Mouse (Mus musculus) gastrocnemius, postnatal 36 days (tissue): Measurements from ENCODE around the gene Gpr142. TPM values are rescaled to one million over a fixed set of nuclear protein-coding genes. Genes with fewer than 3 reads are reported as not detected.

ENCODE experiments used
- DNase-seq, 2 experiments: peaks; one replicate each; pipeline ENCODE4 v3.0.0; 2022
- intact Hi-C: fragments of 180-260 bp; cut with DNase I; formaldehyde crosslinking; loops from one replicate; pipeline ENCODE4 v1.15.1; 2025
- long read RNA-seq, 2 experiments: library from polyadenylated mRNA; stranded (forward); transcript quantifications; one replicate each; pipeline ENCODE4 v2.0.0; 2021
- total RNA-seq, 2 experiments: library from RNA; stranded (reverse); gene quantifications; 2 replicates each; pipeline ENCODE4 v1.2.3; 2021

Gpr142 gene
- total RNA-seq: not detected
- long read RNA-seq, experiment 1: 0 reads
- long read RNA-seq, experiment 2: 0 reads

DNA sequence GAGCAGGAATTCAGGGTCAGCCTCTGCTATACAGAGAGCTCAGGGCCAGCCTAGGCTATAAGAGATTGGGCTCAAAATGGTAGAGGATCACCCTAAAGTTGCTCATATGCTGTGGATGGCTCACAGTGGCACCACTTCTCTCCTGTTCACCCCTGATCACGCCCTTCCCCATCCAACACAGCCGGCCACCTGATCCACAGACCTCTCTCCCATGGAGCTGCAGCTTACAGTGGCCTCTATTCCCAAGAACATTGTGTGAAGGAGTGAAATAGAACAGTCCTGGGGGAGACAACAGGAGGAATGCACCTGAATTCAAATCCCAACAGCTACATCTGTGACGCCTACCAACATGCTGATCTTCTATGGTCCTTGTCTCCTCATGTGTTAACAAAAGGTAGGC, at the start of gene Gpr142:
Gene Gpr142, plus strand, starts transcription at position 301 of the 400 bp plus-strand sequence.
- DNase-seq: no peak
- intact Hi-C loops: no loop called here

GRCm38 (mm10) chr11:114764820-114765818, 33.6 kb upstream of the Gpr142 start, which contains the start of gene Kif19a:
Gene Kif19a, plus strand, starts transcription at chr11:114765388.
- intact Hi-C loops: no loop called here
- peak; percentile 31 to 39 for DNase-seq

- intact Hi-C loops: no loop called here
- DNase-seq: no peak
Observed at GRCm38 (mm10) chr11:114769911-114770310, 28.8 kb upstream of the Gpr142 start.

DNA sequence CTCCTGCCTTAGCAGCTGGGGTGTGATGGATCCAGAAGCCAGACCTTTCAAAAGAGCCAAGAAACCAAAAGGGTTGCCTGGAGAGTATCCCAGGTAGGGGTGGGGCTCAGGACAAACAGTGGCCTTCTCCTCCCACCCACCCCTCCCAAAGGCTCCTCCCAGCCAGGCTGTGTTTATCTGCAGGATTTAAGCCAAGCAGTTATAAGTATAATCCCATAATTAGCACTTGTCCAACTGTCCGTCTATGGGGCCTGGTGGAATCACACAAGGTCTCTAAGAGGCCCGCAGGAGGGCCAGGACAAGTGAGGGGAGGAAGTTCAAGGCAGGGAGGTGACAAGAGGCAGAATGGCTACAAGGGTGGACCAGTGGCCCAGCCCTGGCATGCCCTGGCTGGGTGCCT, 26.8 kb upstream of the Gpr142 start:
- intact Hi-C loops: no loop called here
- no peak for DNase-seq

- DNase-seq: no peak
- intact Hi-C loops: no loop called here
Observed at GRCm38 (mm10) chr11:114780076-114780475, 18.6 kb upstream of the Gpr142 start.

DNA sequence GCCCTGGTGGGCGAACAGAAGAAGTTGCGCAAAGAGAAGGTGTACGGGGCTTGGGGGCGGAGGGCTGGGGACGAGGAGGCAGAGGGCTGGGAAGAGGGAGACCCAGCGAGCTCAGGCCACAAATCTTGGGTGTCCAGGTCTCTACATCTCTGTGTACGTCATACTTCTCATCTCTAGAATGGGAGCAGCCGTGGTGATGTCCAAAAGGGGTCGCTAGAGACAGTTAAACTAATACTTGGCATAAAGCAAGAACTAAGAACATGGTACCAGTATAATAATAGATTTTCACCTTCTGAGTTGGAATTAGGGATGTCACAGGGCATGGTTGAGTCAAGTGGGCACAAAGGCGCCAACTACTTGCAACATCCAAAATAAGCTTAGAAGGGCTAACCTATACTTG, 12.8 kb upstream of the Gpr142 start:
- no peak for DNase-seq

GRCm38 (mm10) chr11:114786326-114786725, 12.4 kb upstream of the Gpr142 start:
- DNase-seq: no peak
- intact Hi-C loops: no loop called here

More for the DNA sequence above, 12.8 kb upstream of the Gpr142 start:
- intact Hi-C loops: no loop called here

DNA sequence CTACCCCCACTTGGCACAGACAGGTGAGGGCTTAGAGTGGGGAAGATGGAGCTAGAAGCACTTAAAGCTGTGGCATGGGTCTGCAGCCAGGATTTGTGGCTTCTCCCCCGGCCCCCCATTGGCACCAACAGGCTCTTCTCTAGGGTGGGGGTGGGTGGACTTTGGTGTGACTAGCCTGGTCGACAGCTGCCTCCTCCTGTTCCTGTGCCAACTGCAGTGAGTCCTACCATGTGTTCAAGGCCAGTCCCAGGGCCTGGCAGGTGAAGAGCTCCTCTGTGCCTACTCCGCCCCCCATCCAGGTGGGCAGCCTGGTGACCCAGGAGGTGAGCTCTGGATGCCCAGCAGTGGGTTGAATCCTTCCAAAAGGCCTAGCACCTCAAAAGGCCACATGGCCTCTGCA, 11.1 kb upstream of the Gpr142 start:
- intact Hi-C loops: no loop called here
- DNase-seq: no peak

GRCm38 (mm10) chr11:114789061-114789714, 9.5 kb upstream of the Gpr142 start:
- peak; percentile 81 to 82 for DNase-seq
- intact Hi-C loops: loop anchor here (1.0 kb wide), 1 partner anchor 44 kb away; no protein-coding TSS in a partner anchor

- intact Hi-C loops: loop anchor here (1.0 kb wide), 1 partner anchor 44 kb away; no protein-coding TSS in a partner anchor
- DNase-seq: no peak
Observed at GRCm38 (mm10) chr11:114789716-114790115, 9.0 kb upstream of the Gpr142 start.

DNA sequence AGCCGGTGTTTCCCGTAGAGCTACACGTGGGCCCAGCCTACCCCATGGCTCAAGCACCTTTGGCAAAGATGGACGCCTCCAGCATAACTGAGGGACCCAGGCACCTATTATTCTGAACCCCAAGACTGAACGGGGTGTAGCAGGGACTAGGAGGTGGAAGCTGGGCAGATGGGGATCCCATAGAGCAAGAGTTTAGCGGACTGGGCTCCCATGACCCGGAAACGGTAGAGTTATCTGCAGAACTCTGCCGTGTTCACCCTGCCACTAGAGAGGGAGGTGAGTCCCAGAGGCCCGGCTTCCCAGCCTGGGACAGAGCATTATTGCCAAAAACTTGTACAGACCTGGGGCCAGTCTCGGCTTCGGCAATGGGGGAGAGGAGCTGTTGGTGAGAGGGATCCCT, 8.6 kb upstream of the Gpr142 start:
- intact Hi-C loops: no loop called here
- DNase-seq: no peak

DNA sequence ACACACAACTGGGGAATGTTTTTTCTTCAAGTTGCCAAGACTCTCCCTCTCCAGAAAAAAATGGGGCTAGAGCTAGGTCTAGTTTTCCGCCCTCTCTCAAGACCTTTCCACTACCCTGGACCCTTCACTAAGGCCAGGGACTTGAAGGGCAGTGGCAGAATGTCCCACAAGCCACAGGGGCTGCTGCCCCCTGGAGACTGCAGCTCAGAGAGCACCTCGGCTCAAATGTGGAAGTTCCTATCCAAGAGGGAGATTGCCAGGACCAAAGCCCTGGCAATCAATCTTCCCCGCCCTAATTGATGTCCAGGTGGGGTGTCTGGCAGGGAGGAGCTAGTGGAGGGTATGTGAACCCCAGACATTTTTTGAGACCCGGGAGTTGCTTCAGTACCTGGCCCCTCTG, 7.9 kb upstream of the Gpr142 start:
- intact Hi-C loops: no loop called here
- DNase-seq: no peak

GRCm38 (mm10) chr11:114791351-114791889, 7.3 kb upstream of the Gpr142 start:
- intact Hi-C loops: no loop called here
- DNase-seq: no peak

- intact Hi-C loops: no loop called here
- no peak for DNase-seq
Observed at GRCm38 (mm10) chr11:114791891-114792411, 6.8 kb upstream of the Gpr142 start.

DNA sequence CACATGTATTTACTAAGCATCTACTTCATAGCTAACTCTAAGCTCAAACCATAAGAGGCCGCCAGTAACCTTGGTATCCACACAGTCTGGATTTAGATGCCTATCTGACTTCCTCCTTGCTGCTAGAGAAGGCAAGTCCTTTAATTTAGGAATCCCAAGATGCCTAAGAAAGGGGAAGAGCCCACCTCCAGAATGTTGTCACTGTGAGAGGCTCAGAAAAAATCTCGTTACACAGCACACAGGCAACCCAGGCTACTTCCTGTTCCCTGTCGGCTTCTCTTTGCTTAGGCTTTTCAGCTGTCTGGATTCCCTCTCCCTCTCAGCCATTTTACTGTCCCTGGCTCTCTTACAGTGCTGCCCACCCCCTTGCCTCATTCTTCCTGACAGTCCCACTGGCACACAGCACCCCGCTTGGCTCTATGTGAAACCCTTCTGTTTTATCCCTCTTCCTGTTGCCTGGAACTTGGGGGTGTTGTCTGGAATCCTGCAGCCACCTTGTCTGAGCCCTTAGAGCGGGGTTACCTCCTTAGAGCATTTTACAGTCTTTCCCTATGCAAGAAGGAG, 5.7 kb upstream of the Gpr142 start:
- no peak for DNase-seq
- intact Hi-C loops: no loop called here

GRCm38 (mm10) chr11:114793868-114794545, 4.7 kb upstream of the Gpr142 start:
- DNase-seq: no peak
- intact Hi-C loops: no loop called here

DNA sequence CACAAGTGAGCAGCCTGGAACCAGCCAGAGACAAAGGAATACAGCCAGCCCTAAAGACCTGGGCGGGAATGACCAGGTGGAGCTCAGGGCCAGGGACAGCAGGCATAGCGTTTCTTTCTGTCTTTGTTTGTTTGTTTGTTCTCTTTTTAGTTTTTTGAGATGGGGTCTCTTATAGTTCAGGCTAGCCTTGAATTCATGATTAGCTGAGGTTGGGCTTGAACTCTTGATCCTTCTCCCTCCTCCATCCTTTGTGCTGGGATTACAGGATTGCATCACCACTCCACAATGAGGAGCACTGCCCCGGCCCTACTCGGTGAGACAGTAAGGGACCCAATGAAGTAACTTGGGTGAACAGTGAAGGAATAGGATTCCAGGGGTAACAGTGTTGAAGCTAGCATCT, 4.0 kb upstream of the Gpr142 start:
- DNase-seq: no peak
- intact Hi-C loops: no loop called here

GRCm38 (mm10) chr11:114795231-114795746, 3.4 kb upstream of the Gpr142 start:
- no peak for DNase-seq
- intact Hi-C loops: no loop called here

DNA sequence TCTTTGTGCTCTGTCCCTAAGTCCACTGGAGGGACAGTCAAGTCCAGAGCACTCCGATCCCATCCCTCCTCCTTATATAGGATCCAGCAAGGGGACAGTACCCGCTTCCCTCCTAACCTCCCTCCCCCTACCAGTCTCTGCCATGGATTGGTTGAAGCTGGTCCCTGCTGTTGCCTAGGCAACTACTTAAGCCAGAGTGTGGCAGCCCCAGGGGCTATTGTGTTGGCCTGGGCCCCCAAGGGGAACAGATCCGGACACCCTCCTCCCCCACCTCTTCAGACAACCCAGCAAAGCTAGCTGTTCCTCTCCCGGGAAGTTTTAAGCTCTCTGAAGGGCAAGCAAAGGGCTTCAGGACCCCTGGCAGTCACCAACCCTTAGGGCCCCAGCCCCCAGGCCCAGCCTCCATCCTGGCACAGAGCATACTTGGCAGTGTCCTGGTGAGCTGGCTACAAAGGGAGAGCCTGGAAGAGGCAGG, 2.8 kb upstream of the Gpr142 start, which contains the start of gene Btbd17:
Gene Btbd17, minus strand, starts transcription at position 98 of the 475 bp plus-strand sequence.
- DNase-seq: no peak
- intact Hi-C loops: no loop called here
